Mouse (Mus musculus) v-Abl transformed pro-B cells (cell line): ENCODE measurements around the gene Elmo3.

Experiments used
- in situ Hi-C, 2 experiments: fragments of 400-800 bp; cut with MboI; formaldehyde crosslinking; loops; one replicate each; pipeline ENCODE4 v1.15.1; 2025; ENCODE audit not compliant: unreplicated experiment in 2 of 2

The Elmo3 gene

GRCm38 (mm10) chr8:105275387-105275786 is 30.0 kb upstream of the Elmo3 start:
- in situ Hi-C loops, result no loop called here

GRCm38 (mm10) chr8:105275840-105276239 is 29.6 kb upstream of the Elmo3 start, which contains the start of gene Nol3:
Nol3 (plus strand) TSS chr8:105276140.
- in situ Hi-C loops, result no loop called here

- in situ Hi-C loops, result no loop called here
Measured at GRCm38 (mm10) chr8:105276292-105277120, 28.9 kb upstream of the Elmo3 start.

- in situ Hi-C loops, result no loop called here
Measured at GRCm38 (mm10) chr8:105278911-105279334, 26.5 kb upstream of the Elmo3 start.

GRCm38 (mm10) chr8:105280567-105280966 is 24.8 kb upstream of the Elmo3 start:
- in situ Hi-C loops, result loop anchor here (5.0 to 10.0 kb wide), 2 partner anchors 56 to 158 kb away; partner anchors contain the start of gene D230025D16Rik (in 1 of the 2)

GRCm38 (mm10) chr8:105281821-105282220 is 23.6 kb upstream of the Elmo3 start:
- in situ Hi-C loops, result loop anchor here (5.0 to 10.0 kb wide), 2 partner anchors 57 to 160 kb away; partner anchors contain the start of gene D230025D16Rik (in 1 of the 2)

GRCm38 (mm10) chr8:105282239-105282638 is 23.2 kb upstream of the Elmo3 start:
- in situ Hi-C loops, result loop anchor here (5.0 to 10.0 kb wide), 2 partner anchors 57 to 160 kb away; partner anchors contain the start of gene D230025D16Rik (in 1 of the 2)

- in situ Hi-C loops, result loop anchor here (5.0 to 10.0 kb wide), 2 partner anchors 58 to 161 kb away; partner anchors contain the start of gene D230025D16Rik (in 1 of the 2)
Measured at GRCm38 (mm10) chr8:105283074-105283473, 22.3 kb upstream of the Elmo3 start.

- in situ Hi-C loops, result loop anchor here (5.0 to 10.0 kb wide), 4 partner anchors 33 to 163 kb away; partner anchors contain the start of gene D230025D16Rik (in 1 of the 2)
Measured at GRCm38 (mm10) chr8:105285514-105285913, 19.9 kb upstream of the Elmo3 start.

- in situ Hi-C loops, result loop anchor here (5.0 to 10.0 kb wide), 4 partner anchors 35 to 165 kb away; partner anchors contain the start of gene D230025D16Rik (in 1 of the 2)
Measured at GRCm38 (mm10) chr8:105286907-105287306, 18.5 kb upstream of the Elmo3 start.

GRCm38 (mm10) chr8:105288231-105288630 is 17.2 kb upstream of the Elmo3 start:
- in situ Hi-C loops, result loop anchor here (5.0 to 10.0 kb wide), 4 partner anchors 36 to 166 kb away; partner anchors contain the start of gene D230025D16Rik (in 1 of the 2)

GRCm38 (mm10) chr8:105288958-105289732 is 16.3 kb upstream of the Elmo3 start:
- in situ Hi-C loops, result loop anchor here (5.0 to 10.0 kb wide), 4 partner anchors 37 to 167 kb away; partner anchors contain the start of gene D230025D16Rik (in 1 of the 2)

GRCm38 (mm10) chr8:105289805-105290460 is 15.5 kb upstream of the Elmo3 start, which contains the start of gene 4931428F04Rik:
4931428F04Rik (minus strand) TSS chr8:105289864.
- in situ Hi-C loops, result loop anchor here (5.0 to 10.0 kb wide), 7 partner anchors 38 to 638 kb away; partner anchors contain the start of genes D230025D16Rik (in 1 of the 2), Fhod1 (in 1 of the 2) and Slc9a5 (in 1 of the 2)

GRCm38 (mm10) chr8:105290554-105291314 is 14.7 kb upstream of the Elmo3 start:
- in situ Hi-C loops, result loop anchor here (5.0 kb wide), 3 partner anchors 57 to 638 kb away; partner anchors contain the start of genes Fhod1 (in 1 of the 2) and Slc9a5 (in 1 of the 2)

GRCm38 (mm10) chr8:105291364-105291763 is 14.0 kb upstream of the Elmo3 start:
- in situ Hi-C loops, result loop anchor here (5.0 kb wide), 3 partner anchors 56 to 639 kb away; partner anchors contain the start of genes Fhod1 (in 1 of the 2) and Slc9a5 (in 1 of the 2)

- in situ Hi-C loops, result loop anchor here (5.0 kb wide), 3 partner anchors 55 to 640 kb away; partner anchors contain the start of genes Fhod1 (in 1 of the 2) and Slc9a5 (in 1 of the 2)
Measured at GRCm38 (mm10) chr8:105291802-105292201, 13.6 kb upstream of the Elmo3 start.

GRCm38 (mm10) chr8:105292471-105292870 is 12.9 kb upstream of the Elmo3 start:
- in situ Hi-C loops, result loop anchor here (5.0 kb wide), 3 partner anchors 55 to 640 kb away; partner anchors contain the start of genes Fhod1 (in 1 of the 2) and Slc9a5 (in 1 of the 2)

GRCm38 (mm10) chr8:105293405-105293804 is 12.0 kb upstream of the Elmo3 start:
- in situ Hi-C loops, result loop anchor here (5.0 kb wide), 3 partner anchors 54 to 641 kb away; partner anchors contain the start of genes Fhod1 (in 1 of the 2) and Slc9a5 (in 1 of the 2)
